Mouse (Mus musculus): ENCODE data around the gene Slc7a1. TPM values are rescaled to one million over a fixed set of nuclear protein-coding genes. Genes with fewer than 3 reads are reported as not detected.

Gene Slc7a1
- polyA plus RNA-seq, 1 experiment from 2014 or later, result 22.6 TPM

GRCm38 (mm10) chr5:148370624-148371023, 29.1 kb downstream of the Slc7a1 start:
- no peaks in the 10 kb centered on the region for H3K4me1 ChIP-seq (ENCODE audit: control insufficient read depth, insufficient read depth, low read length)
- no peak overlapping the region for H3K9ac ChIP-seq (ENCODE audit: low read depth, low read length)
- no peak overlapping the region for H3K4me2 ChIP-seq (ENCODE audit: low read depth, low read length)
- no peak overlapping the region for H3K4me3 ChIP-seq (ENCODE audit: low read depth, low read length)
- no peak for DNase-seq (ENCODE audit: low spot score)
- WGBS, result 95% methylated on average over 1 of the region's 1 CpGs
- 0 out of 2 replicates have a peak, but pooled peaks cover 5% of the 10 kb centered on the region for H3K9me3 ChIP-seq (ENCODE audit: control insufficient read depth, low read length)
- no peak overlapping the region for H3K27ac ChIP-seq (replicated peaks; ENCODE audit: low read depth, low read length)
- no peaks in the 10 kb centered on the region for H3K27me3 ChIP-seq (replicated peaks; ENCODE audit: control insufficient read depth, insufficient read depth, low read length)
- H3K36me3 ChIP-seq (ENCODE audit: control insufficient read depth, insufficient read depth, low read length), result no peaks in the 10 kb centered on the region
- ATAC-seq (ENCODE audit: low read depth), result no peak

GRCm38 (mm10) chr5:148369178-148369577, 30.5 kb downstream of the Slc7a1 start:
- Histone ChIP-seq H3K4me1 (ENCODE audit: control insufficient read depth, insufficient read depth, low read length) (no peaks in the 10 kb centered on the region), H3K9ac (ENCODE audit: low read depth, low read length) (no peak overlapping the region), H3K4me3 (ENCODE audit: low read depth, low read length) (no peak overlapping the region), H3K4me2 (ENCODE audit: low read depth, low read length) (no peak overlapping the region), H3K9me3 (ENCODE audit: control insufficient read depth, low read length) (0 out of 2 replicates have a peak, but pooled peaks cover 5% of the 10 kb centered on the region), H3K27me3 (replicated peaks; ENCODE audit: control insufficient read depth, insufficient read depth, low read length) (no peaks in the 10 kb centered on the region), H3K36me3 (ENCODE audit: control insufficient read depth, insufficient read depth, low read length) (no peaks in the 10 kb centered on the region), H3K27ac (replicated peaks; ENCODE audit: low read depth, low read length) (no peak overlapping the region)
- 93% methylated on average over 3 of the region's 3 CpGs for whole genome bisulfite sequencing
- ATAC-seq (ENCODE audit: low read depth) (no peak), DNase-seq (ENCODE audit: low spot score) (no peak)

GRCm38 (mm10) chr5:148367816-148368215, 31.9 kb downstream of the Slc7a1 start:
- Histone ChIP-seq H3K36me3 (ENCODE audit: control insufficient read depth, insufficient read depth, low read length) (no peaks in the 10 kb centered on the region), H3K4me1 (ENCODE audit: control insufficient read depth, insufficient read depth, low read length) (no peaks in the 10 kb centered on the region), H3K4me2 (ENCODE audit: low read depth, low read length) (no peak overlapping the region), H3K4me3 (ENCODE audit: low read depth, low read length) (no peak overlapping the region), H3K9me3 (ENCODE audit: control insufficient read depth, low read length) (0 out of 2 replicates have a peak, but pooled peaks cover 5% of the 10 kb centered on the region), H3K27ac (replicated peaks; ENCODE audit: low read depth, low read length) (no peak overlapping the region), H3K9ac (ENCODE audit: low read depth, low read length) (no peak overlapping the region), H3K27me3 (replicated peaks; ENCODE audit: control insufficient read depth, insufficient read depth, low read length) (no peaks in the 10 kb centered on the region)
- no peak for DNase-seq (ENCODE audit: low spot score)
- WGBS, result 94% methylated on average over 3 of the region's 3 CpGs
- ATAC-seq (ENCODE audit: low read depth), result no peak

- no peaks in the 10 kb centered on the region for H3K27me3 ChIP-seq (replicated peaks; ENCODE audit: control insufficient read depth, insufficient read depth, low read length)
- WGBS, result 85% methylated on average over 9 of the region's 9 CpGs
Observed at GRCm38 (mm10) chr5:148366455-148366854, 33.2 kb downstream of the Slc7a1 start.

GRCm38 (mm10) chr5:148363441-148364113, 36.1 kb downstream of the Slc7a1 start:
- DNase-seq (ENCODE audit: low spot score) (no peak), ATAC-seq (ENCODE audit: low read depth) (no peak)
- Histone ChIP-seq H3K4me3 (ENCODE audit: low read depth, low read length) (no peak overlapping the region), H3K4me1 (ENCODE audit: control insufficient read depth, insufficient read depth, low read length) (peaks cover 11% of the 10 kb centered on the region), H3K27ac (replicated peaks; ENCODE audit: low read depth, low read length) (no peak overlapping the region), H3K9ac (ENCODE audit: low read depth, low read length) (no peak overlapping the region), H3K27me3 (replicated peaks; ENCODE audit: control insufficient read depth, insufficient read depth, low read length) (no peaks in the 10 kb centered on the region), H3K9me3 (ENCODE audit: control insufficient read depth, low read length) (no peaks in the 10 kb centered on the region), H3K36me3 (ENCODE audit: control insufficient read depth, insufficient read depth, low read length) (no peaks in the 10 kb centered on the region), H3K4me2 (ENCODE audit: low read depth, low read length) (no peak overlapping the region)
- 80% methylated on average over 22 of the region's 22 CpGs for WGBS

More at GRCm38 (mm10) chr5:148366455-148366854, 33.2 kb downstream of the Slc7a1 start:
- Histone ChIP-seq H3K4me1 (ENCODE audit: control insufficient read depth, insufficient read depth, low read length) (peaks cover 5% of the 10 kb centered on the region; the same call in 1 of the 2 replicates), H3K36me3 (ENCODE audit: control insufficient read depth, insufficient read depth, low read length) (no peaks in the 10 kb centered on the region), H3K27ac (replicated peaks; ENCODE audit: low read depth, low read length) (no peak overlapping the region), H3K4me3 (ENCODE audit: low read depth, low read length) (no peak overlapping the region), H3K4me2 (ENCODE audit: low read depth, low read length) (no peak overlapping the region), H3K9ac (ENCODE audit: low read depth, low read length) (no peak overlapping the region), H3K9me3 (ENCODE audit: control insufficient read depth, low read length) (0 out of 2 replicates have a peak, but pooled peaks cover 5% of the 10 kb centered on the region)
- ATAC-seq (ENCODE audit: low read depth), result no peak
- no peak for DNase-seq (ENCODE audit: low spot score)

- no peaks in the 10 kb centered on the region for H3K27me3 ChIP-seq (replicated peaks; ENCODE audit: control insufficient read depth, insufficient read depth, low read length)
- H3K27ac ChIP-seq (replicated peaks; ENCODE audit: low read depth, low read length), result no peak overlapping the region
- 97% methylated on average over 6 of the region's 7 CpGs for WGBS
- DNase-seq (ENCODE audit: low spot score) (no peak), ATAC-seq (ENCODE audit: low read depth) (no peak)
- no peak overlapping the region for H3K4me2 ChIP-seq (ENCODE audit: low read depth, low read length)
- H3K4me3 ChIP-seq (ENCODE audit: low read depth, low read length), result no peak overlapping the region
- no peak overlapping the region for H3K9ac ChIP-seq (ENCODE audit: low read depth, low read length)
- H3K9me3 ChIP-seq (ENCODE audit: control insufficient read depth, low read length), result no peaks in the 10 kb centered on the region
- peaks cover 11% of the 10 kb centered on the region for H3K4me1 ChIP-seq (ENCODE audit: control insufficient read depth, insufficient read depth, low read length)
- no peaks in the 10 kb centered on the region for H3K36me3 ChIP-seq (ENCODE audit: control insufficient read depth, insufficient read depth, low read length)
Observed at GRCm38 (mm10) chr5:148362296-148362695, 37.4 kb downstream of the Slc7a1 start.

GRCm38 (mm10) chr5:148361759-148362010, 38.0 kb downstream of the Slc7a1 start:
- no peaks in the 10 kb centered on the region for H3K9me3 ChIP-seq (ENCODE audit: control insufficient read depth, low read length)
- ATAC-seq (ENCODE audit: low read depth), result no peak
- peaks cover 11% of the 10 kb centered on the region for H3K4me1 ChIP-seq (ENCODE audit: control insufficient read depth, insufficient read depth, low read length)
- H3K27ac ChIP-seq (replicated peaks; ENCODE audit: low read depth, low read length), result no peak overlapping the region
- 11% methylated on average over 3 of the region's 3 CpGs for WGBS
- H3K27me3 ChIP-seq (replicated peaks; ENCODE audit: control insufficient read depth, insufficient read depth, low read length), result no peaks in the 10 kb centered on the region
- no peak overlapping the region for H3K9ac ChIP-seq (ENCODE audit: low read depth, low read length)
- DNase-seq (ENCODE audit: low spot score), result no peak
- no peaks in the 10 kb centered on the region for H3K36me3 ChIP-seq (ENCODE audit: control insufficient read depth, insufficient read depth, low read length)
- no peak overlapping the region for H3K4me3 ChIP-seq (ENCODE audit: low read depth, low read length)
- no peak overlapping the region for H3K4me2 ChIP-seq (ENCODE audit: low read depth, low read length)

GRCm38 (mm10) chr5:148360922-148361758, 38.6 kb downstream of the Slc7a1 start:
- no peak overlapping the region for H3K9ac ChIP-seq (ENCODE audit: low read depth, low read length)
- H3K4me2 ChIP-seq (ENCODE audit: low read depth, low read length), result no peak overlapping the region
- ATAC-seq (ENCODE audit: low read depth), result no peak; the same call in 1 of the 2 replicates
- 49% methylated on average over 16 of the region's 16 CpGs for WGBS
- no peaks in the 10 kb centered on the region for H3K27me3 ChIP-seq (replicated peaks; ENCODE audit: control insufficient read depth, insufficient read depth, low read length)
- peaks cover 11% of the 10 kb centered on the region for H3K4me1 ChIP-seq (ENCODE audit: control insufficient read depth, insufficient read depth, low read length)
- no peak overlapping the region for H3K27ac ChIP-seq (replicated peaks; ENCODE audit: low read depth, low read length)
- DNase-seq (ENCODE audit: low spot score), result peak; percentile 57
- no peaks in the 10 kb centered on the region for H3K36me3 ChIP-seq (ENCODE audit: control insufficient read depth, insufficient read depth, low read length)
- no peak overlapping the region for H3K4me3 ChIP-seq (ENCODE audit: low read depth, low read length)
- no peaks in the 10 kb centered on the region for H3K9me3 ChIP-seq (ENCODE audit: control insufficient read depth, low read length)
